Mouse (Mus musculus): ENCODE data around the gene Rnf39. TPM values are rescaled to one million over a fixed set of nuclear protein-coding genes. Genes with fewer than 3 reads are reported as not detected.

Gene Rnf39
- polyA plus RNA-seq, 1 experiment from 2014 or later = 48.9 TPM

DNA sequence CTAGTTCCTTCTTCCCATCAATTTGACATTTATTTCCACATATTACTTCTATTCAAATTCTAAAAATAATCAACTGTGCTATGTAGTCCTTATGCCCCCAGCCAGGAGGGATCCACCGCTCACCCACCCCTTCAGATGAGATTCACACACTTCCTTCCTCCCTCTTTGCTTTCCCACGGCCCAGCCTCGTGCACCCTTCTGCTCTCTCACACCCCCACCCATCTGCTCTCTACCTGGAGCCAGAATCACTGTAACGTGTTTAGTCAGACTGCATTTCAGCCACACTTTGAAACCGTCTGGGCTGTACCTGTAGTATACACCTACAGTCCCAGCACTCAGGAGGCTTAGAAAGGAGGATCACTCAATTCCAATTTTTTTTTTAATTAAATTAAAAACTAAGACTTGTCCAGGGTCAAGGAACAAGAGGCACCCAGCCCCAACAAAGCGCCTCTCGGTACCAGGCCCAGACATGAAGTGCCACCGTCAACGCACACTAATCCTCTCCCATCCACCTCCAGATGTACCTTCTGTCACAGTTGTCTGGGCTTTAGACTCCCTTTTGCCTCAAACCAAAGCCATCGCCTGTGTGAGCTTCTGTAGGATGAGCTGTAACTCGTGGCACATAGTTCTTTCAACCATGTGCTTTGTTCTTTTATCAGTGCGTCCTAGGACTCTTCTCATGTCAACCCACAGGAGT lies 13.3 kb upstream of the Rnf39 start:
- Histone ChIP-seq H3K27ac (replicated peaks) (0 out of 2 replicates have a peak overlapping the region, but pooled peaks have one; percentile 31), H3K4me3 (ENCODE audit: low read depth, low read length) (no peak overlapping the region), H3K9me3 (ENCODE audit: control insufficient read depth, low read length) (no peaks in the 10 kb centered on the region), H3K4me2 (replicated peaks; ENCODE audit: low read depth) (no peak overlapping the region), H3K36me3 (ENCODE audit: control insufficient read depth, insufficient read depth, low read length) (no peaks in the 10 kb centered on the region), H3K27me3 (ENCODE audit: control insufficient read depth, insufficient read depth, low read length) (no peaks in the 10 kb centered on the region), H3K9ac (ENCODE audit: low read length) (no peak overlapping the region), H3K4me1 (replicated peaks; ENCODE audit: control insufficient read depth, insufficient read depth) (no peaks in the 10 kb centered on the region)
- DNase-seq (ENCODE audit: low spot score) (no peak), ATAC-seq (ENCODE audit: low FRiP score, low TSS enrichment) (no peak)
- TF ChIP-seq CTCF (IDR thresholded peaks at IDR 0.05; ENCODE audit: low read depth) (no peak), EP300 (optimal IDR thresholded peaks at IDR 0.05) (no peak)
- WGBS = 64% methylated on average over 12 of the region's 12 CpGs

DNA sequence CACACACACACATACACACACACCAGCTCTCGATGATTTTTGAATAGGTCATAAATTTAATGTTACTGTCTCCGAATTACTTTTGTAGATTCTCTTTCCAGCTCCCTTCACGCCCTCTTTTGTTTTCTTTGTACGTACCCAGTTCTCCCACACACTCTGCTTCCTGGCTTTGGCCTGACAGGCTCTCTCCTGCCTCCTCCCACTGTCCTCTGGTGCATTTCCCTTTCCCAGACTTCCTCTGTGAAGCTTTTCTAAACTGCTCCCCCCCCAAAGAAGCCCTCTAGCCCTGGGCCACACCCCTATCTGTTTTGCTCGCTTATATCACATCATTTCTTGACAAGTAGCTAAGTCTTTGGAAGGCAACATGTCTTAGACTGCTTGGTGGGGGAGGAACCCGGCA lies 12.5 kb upstream of the Rnf39 start:
- Histone ChIP-seq H3K9ac (ENCODE audit: low read length) (no peak overlapping the region), H3K4me3 (ENCODE audit: low read depth, low read length) (no peak overlapping the region), H3K9me3 (ENCODE audit: control insufficient read depth, low read length) (no peaks in the 10 kb centered on the region), H3K27ac (replicated peaks) (no peak overlapping the region), H3K27me3 (ENCODE audit: control insufficient read depth, insufficient read depth, low read length) (no peaks in the 10 kb centered on the region), H3K4me2 (replicated peaks; ENCODE audit: low read depth) (no peak overlapping the region), H3K4me1 (replicated peaks; ENCODE audit: control insufficient read depth, insufficient read depth) (no peaks in the 10 kb centered on the region), H3K36me3 (ENCODE audit: control insufficient read depth, insufficient read depth, low read length) (no peaks in the 10 kb centered on the region)
- no peak for TF ChIP-seq EP300 (optimal IDR thresholded peaks at IDR 0.05)
- TF ChIP-seq CTCF (IDR thresholded peaks at IDR 0.05; ENCODE audit: low read depth) = no peak
- ATAC-seq (ENCODE audit: low FRiP score, low TSS enrichment) (no peak), DNase-seq (ENCODE audit: low spot score) (no peak)
- WGBS = 61% methylated on average over 6 of the region's 6 CpGs

DNA sequence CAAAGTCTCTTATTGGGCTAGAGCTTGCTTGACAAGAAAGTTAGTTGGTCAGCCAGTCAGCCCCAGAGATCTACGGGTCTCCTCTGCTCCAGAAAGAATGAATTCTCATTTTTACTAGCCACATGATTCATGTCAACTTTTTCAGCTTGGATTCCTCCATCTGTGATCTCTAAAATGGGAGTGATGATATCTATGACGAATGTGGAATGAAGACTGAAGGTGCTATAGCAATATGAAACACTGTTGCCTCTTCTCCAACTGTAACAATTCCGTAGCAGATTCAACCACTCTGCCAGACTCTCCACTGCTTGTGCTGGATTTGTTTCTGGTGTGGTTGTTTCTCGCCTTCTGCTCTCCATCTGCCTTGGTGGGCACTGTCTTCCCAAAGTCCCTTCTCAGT lies 11.6 kb upstream of the Rnf39 start:
- Histone ChIP-seq H3K9me3 (ENCODE audit: control insufficient read depth, low read length) (no peaks in the 10 kb centered on the region), H3K4me2 (replicated peaks; ENCODE audit: low read depth) (no peak overlapping the region), H3K27me3 (ENCODE audit: control insufficient read depth, insufficient read depth, low read length) (no peaks in the 10 kb centered on the region), H3K4me3 (ENCODE audit: low read depth, low read length) (no peak overlapping the region), H3K36me3 (ENCODE audit: control insufficient read depth, insufficient read depth, low read length) (no peaks in the 10 kb centered on the region), H3K9ac (ENCODE audit: low read length) (no peak overlapping the region), H3K27ac (replicated peaks) (no peak overlapping the region), H3K4me1 (replicated peaks; ENCODE audit: control insufficient read depth, insufficient read depth) (no peaks in the 10 kb centered on the region)
- TF ChIP-seq CTCF (IDR thresholded peaks at IDR 0.05; ENCODE audit: low read depth) = no peak
- TF ChIP-seq EP300 (optimal IDR thresholded peaks at IDR 0.05) = no peak
- WGBS = 73% methylated on average over 4 of the region's 4 CpGs
- DNase-seq (ENCODE audit: low spot score) (no peak), ATAC-seq (ENCODE audit: low FRiP score, low TSS enrichment) (no peak)

DNA sequence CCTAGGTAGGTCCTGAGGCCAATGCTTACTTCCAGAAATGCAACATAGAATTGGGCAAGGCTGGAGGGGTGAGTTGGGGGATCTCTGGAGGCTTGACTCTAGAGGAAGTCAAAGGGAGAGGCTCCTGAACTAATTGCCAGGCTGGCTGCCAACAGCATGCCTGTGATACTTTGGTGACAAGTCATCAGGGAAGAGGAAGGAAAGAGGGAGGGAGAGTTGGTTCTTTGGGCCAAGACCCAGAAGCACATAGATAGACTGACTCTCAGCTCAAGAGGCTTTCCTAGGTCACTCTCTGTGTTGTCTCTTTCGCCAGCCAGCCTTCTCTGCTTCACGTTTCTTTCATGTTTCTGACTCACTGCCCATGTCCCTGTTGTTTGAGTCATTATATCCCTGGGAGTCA lies 10.9 kb upstream of the Rnf39 start:
- no peaks in the 10 kb centered on the region for H3K36me3 ChIP-seq (ENCODE audit: control insufficient read depth, insufficient read depth, low read length)
- H3K27ac ChIP-seq (replicated peaks) = no peak overlapping the region
- WGBS = 42% methylated on average over 2 of the region's 2 CpGs
- no peaks in the 10 kb centered on the region for H3K4me1 ChIP-seq (replicated peaks; ENCODE audit: control insufficient read depth, insufficient read depth)
- no peak for DNase-seq (ENCODE audit: low spot score)
- no peak overlapping the region for H3K4me3 ChIP-seq (ENCODE audit: low read depth, low read length)
- H3K27me3 ChIP-seq (ENCODE audit: control insufficient read depth, insufficient read depth, low read length) = no peaks in the 10 kb centered on the region
- H3K9ac ChIP-seq (ENCODE audit: low read length) = no peak overlapping the region
- TF ChIP-seq EP300 (optimal IDR thresholded peaks at IDR 0.05) (no peak), CTCF (IDR thresholded peaks at IDR 0.05; ENCODE audit: low read depth) (no peak)
- H3K9me3 ChIP-seq (ENCODE audit: control insufficient read depth, low read length) = no peaks in the 10 kb centered on the region
- ATAC-seq (ENCODE audit: low FRiP score, low TSS enrichment) = no peak
- H3K4me2 ChIP-seq (replicated peaks; ENCODE audit: low read depth) = no peak overlapping the region

DNA sequence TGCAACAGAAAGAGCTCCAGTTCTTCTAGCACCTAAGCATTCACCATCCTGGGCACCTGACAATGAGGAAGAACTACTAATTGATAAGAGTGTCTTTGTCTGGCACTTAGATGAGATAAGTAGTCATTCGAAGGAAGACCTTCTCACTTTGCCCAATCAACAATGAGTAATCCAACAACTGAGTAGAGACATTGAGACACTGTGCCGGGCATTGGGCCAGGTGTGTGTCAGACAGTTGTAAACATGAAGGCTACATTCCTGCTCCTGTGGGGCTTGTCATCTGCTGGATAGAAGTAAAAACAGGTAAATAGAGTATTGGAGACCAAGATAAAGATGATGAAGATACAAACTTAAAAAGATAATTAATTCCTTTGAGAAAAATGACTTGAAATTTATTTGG lies 4.7 kb upstream of the Rnf39 start:
- no peaks in the 10 kb centered on the region for H3K9me3 ChIP-seq (ENCODE audit: control insufficient read depth, low read length)
- H3K27ac ChIP-seq (replicated peaks) = no peak overlapping the region
- no peak overlapping the region for H3K4me2 ChIP-seq (replicated peaks; ENCODE audit: low read depth)
- no peaks in the 10 kb centered on the region for H3K27me3 ChIP-seq (ENCODE audit: control insufficient read depth, insufficient read depth, low read length)
- no peak overlapping the region for H3K4me3 ChIP-seq (ENCODE audit: low read depth, low read length)
- 62% methylated on average over 2 of the region's 2 CpGs for WGBS
- DNase-seq (ENCODE audit: low spot score) = no peak
- TF ChIP-seq CTCF (IDR thresholded peaks at IDR 0.05; ENCODE audit: low read depth) (no peak), EP300 (optimal IDR thresholded peaks at IDR 0.05) (no peak)
- H3K36me3 ChIP-seq (ENCODE audit: control insufficient read depth, insufficient read depth, low read length) = no peaks in the 10 kb centered on the region
- no peak overlapping the region for H3K9ac ChIP-seq (ENCODE audit: low read length)
- ATAC-seq (ENCODE audit: low FRiP score, low TSS enrichment) = no peak
- no peaks in the 10 kb centered on the region for H3K4me1 ChIP-seq (replicated peaks; ENCODE audit: control insufficient read depth, insufficient read depth)

DNA sequence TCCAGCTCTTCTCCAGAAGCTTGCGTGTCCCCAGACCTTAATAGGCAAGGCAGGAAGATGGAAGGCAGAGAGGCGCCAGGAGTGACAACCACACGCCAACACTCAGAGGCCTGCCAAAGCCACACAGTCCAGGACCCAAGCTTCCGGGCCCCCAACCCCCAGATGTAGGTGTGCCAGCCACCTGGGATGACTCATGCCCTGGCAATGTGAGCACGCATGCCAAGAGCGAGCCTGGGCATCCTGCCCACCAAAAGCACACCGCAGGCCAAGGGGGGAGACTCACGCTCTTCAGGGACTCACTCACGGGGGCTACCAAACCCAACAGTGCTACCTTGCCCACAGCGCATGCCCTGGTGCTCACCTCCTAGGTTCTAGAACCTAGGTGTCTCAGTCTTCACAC lies 327 bp upstream of the Rnf39 start:
- H3K4me2 ChIP-seq (replicated peaks; ENCODE audit: low read depth) = peak overlapping the region; percentile 73
- H3K4me1 ChIP-seq (replicated peaks; ENCODE audit: control insufficient read depth, insufficient read depth) = no peaks in the 10 kb centered on the region
- TF ChIP-seq CTCF (IDR thresholded peaks at IDR 0.05; ENCODE audit: low read depth) (no peak), EP300 (optimal IDR thresholded peaks at IDR 0.05) (no peak)
- peak overlapping the region; percentile 65 for H3K27ac ChIP-seq (replicated peaks)
- H3K9ac ChIP-seq (ENCODE audit: low read length) = peak overlapping the region; percentile 69
- H3K4me3 ChIP-seq (ENCODE audit: low read depth, low read length) = peak overlapping the region; percentile 50
- WGBS = 33% methylated on average over 9 of the region's 10 CpGs
- H3K27me3 ChIP-seq (ENCODE audit: control insufficient read depth, insufficient read depth, low read length) = no peaks in the 10 kb centered on the region; the same call in 1 of the 2 replicates
- DNase-seq (ENCODE audit: low spot score) (peak; percentile 67), ATAC-seq (ENCODE audit: low FRiP score, low TSS enrichment) (peak; percentile 87)
- H3K9me3 ChIP-seq (ENCODE audit: control insufficient read depth, low read length) = no peaks in the 10 kb centered on the region
- H3K36me3 ChIP-seq (ENCODE audit: control insufficient read depth, insufficient read depth, low read length) = no peaks in the 10 kb centered on the region
